Mouse (Mus musculus) testis, adult 2 months (tissue): ENCODE measurements around the gene Stk11ip.

Source experiments
- CTCF ChIP-seq: fragments of 200-500 bp; IDR thresholded peaks from 2 replicates; pipeline ENCODE4 v1.5.1; 2012; ENCODE audit warnings: low read depth, mild to moderate bottlenecking, inconsistent platforms, low read length, moderate library complexity; ENCODE audit not compliant: control insufficient read depth, insufficient read depth, insufficient replicate concordance
- POLR2A ChIP-seq: fragments of 200-500 bp; IDR thresholded peaks from 2 replicates; pipeline ENCODE4 v1.6.1; 2012; ENCODE audit warnings: low read depth, mild to moderate bottlenecking, inconsistent platforms, low read length, moderate library complexity; ENCODE audit not compliant: control insufficient read depth

GRCm38 (mm10) chr1:75501905-75502304 is 19.4 kb upstream of the Stk11ip start:
- TF ChIP-seq POLR2A = no peak
- no peak for TF ChIP-seq CTCF
